Mouse (Mus musculus): ENCODE measurements around the gene 1700001C19Rik.
"Not testable (repeated sequence)": the region's sequence is repeated elsewhere in the genome, so short reads cannot be mapped to it uniquely, and the experiment has no call there.

Gene 1700001C19Rik

DNA sequence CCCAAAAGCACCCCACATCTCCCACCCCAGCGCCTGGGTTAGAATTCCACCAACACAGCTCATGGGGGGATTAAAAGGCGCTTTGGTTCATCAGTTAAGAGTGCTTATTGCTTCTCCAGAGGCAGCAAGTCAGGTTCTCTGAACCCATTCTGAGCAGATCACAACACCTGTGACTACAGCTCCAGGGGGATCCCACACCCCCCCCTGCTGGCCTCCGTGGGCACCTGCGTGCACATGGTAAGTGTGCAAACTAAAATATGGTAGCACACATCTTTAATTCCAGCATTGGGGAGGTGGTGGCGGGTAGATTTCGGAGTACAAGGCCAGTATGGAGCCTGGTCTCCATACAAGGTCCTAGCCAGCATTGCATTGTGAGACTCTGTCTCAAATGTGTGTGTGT lies 9.9 kb downstream of the 1700001C19Rik start:
- DNase-seq, result no peak

- no peak for DNase-seq
Observed at GRCm38 (mm10) chr17:47424186-47424585, 13.0 kb downstream of the 1700001C19Rik start.

DNA sequence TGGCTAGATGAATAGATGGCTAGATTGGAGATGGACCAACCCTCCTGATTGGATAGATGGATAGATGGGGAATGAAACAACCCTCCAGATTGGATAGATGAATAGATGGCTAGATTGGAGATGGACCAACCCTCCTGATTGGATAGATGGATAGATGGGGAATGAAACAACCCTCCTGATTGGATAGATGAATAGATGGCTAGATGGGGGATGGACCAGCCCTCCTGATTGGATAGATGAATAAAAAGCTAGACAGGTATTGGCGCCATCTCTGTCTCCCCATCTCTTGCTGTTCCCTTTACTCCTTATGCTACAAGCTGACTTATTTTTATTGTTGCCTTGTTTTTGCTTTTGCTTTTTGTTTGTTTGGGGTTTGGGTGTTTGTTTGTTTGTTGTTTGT lies 14.6 kb downstream of the 1700001C19Rik start:
- DNase-seq, result not testable (repeated sequence)

DNA sequence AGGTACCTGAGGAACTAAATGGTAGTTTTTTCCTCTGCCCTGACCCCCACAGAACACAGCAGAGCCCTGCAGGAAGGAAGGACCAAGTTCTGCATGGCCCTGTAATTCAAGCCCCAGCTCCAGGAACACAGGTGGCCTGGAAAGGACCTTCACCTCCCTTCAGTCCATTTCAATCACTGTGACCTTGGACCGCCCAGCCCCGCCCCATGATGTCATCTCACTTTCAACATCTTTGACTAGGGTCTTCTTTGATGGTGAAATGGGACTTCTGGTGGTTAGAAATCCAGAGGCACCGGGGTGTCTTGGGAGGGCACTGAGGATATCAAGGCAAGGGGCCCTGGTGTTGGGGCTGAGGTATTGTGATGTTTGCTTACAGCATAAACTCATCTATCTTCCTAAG lies 15.6 kb downstream of the 1700001C19Rik start:
- no peak for DNase-seq

DNA sequence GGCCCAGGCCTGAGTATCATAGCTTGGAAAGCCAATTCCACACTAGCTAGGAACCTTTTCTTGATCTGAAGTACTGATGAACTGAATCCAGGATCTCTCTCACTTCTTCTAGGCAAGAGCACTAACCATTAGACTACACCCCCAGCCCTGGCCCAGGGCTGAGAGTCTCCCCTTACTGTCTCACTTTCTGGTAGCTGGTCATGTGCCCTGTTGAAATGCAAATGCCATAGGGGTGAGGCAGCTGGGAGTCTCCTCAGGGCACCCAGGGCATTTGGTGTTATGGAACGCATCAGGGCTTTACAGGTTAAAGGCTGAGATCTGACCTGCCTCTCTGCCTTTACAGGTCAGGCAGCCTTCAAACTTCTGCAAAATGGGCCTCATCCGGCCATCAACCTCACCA lies 17.0 kb downstream of the 1700001C19Rik start:
- no peak for DNase-seq

DNA sequence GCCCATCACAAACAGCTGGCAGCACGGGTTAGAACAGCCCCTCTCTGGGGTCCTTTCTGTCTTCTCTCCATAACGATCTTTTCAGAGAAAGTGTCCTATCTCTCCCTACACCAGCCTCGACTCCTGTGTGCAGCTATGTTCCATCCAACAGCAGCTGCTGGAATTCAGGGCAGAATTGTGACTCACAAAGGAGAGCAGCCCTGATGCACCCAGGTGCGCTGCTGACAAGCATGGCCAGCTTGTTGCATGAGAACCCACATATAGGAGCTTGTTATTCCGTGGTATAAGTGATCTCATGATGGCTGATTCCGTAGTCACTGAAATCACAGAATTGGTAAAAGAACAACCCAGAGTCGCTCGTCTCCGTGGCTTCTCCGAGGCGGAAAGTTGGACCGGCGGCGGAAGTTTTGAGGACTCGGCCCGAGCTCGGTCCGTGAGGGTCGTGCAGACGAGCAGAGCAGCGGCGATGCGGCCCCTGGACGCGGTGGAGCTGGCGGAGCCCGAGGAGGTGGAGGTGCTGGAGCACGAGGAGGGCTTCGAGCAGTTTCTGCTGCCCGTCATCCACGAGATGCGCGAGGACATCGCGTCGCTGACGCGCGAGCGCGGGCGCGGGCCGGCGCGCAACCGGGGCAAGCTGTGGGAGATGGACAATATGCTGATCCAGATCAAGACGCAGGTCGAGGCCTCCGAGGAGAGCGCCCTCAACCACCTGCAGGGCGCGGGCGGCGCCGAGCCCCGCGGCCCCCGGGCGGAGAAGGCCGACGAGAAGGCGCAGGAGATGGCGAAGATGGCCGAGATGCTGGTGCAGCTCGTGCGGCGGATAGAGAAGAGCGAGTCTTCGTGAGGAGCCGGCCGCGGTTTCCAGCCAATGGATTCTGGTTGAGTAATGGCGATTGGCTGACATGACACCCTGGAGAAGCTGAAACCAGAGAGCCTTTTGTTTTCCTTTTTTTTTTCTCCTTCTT lies 27.0 kb downstream of the 1700001C19Rik start:
- not testable (repeated sequence) for DNase-seq

DNA sequence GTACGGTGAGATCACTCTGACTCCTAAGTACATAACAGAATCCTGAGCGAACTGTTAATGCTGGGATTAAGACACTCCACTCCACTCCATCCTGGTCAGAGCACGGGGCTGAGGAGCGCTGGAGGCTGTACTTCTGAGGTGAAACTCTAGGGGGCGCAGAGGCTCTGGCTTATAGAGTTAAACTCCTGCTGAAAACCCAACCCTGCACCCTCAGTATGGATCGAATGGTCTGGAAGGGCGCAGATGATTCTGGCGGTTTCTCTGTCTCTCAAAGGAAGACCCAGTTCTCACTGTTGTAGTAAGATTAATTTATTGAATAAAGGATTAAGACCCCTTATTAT lies 28.6 kb downstream of the 1700001C19Rik start:
- DNase-seq, result peak; percentile 45

GRCm38 (mm10) chr17:47407717-47408557 lies 29.2 kb downstream of the 1700001C19Rik start:
- no peak for DNase-seq

- no peak for DNase-seq
Observed at GRCm38 (mm10) chr17:47400451-47400850, 36.7 kb downstream of the 1700001C19Rik start, which contains the start of gene Guca1a. Gene Guca1a, minus strand, starts transcription at chr17:47400584.

- DNase-seq, result no peak
Observed at GRCm38 (mm10) chr17:47399091-47399490, 38.1 kb downstream of the 1700001C19Rik start.

- DNase-seq, result no peak
Observed at GRCm38 (mm10) chr17:47395376-47395913, 41.7 kb downstream of the 1700001C19Rik start.

DNA sequence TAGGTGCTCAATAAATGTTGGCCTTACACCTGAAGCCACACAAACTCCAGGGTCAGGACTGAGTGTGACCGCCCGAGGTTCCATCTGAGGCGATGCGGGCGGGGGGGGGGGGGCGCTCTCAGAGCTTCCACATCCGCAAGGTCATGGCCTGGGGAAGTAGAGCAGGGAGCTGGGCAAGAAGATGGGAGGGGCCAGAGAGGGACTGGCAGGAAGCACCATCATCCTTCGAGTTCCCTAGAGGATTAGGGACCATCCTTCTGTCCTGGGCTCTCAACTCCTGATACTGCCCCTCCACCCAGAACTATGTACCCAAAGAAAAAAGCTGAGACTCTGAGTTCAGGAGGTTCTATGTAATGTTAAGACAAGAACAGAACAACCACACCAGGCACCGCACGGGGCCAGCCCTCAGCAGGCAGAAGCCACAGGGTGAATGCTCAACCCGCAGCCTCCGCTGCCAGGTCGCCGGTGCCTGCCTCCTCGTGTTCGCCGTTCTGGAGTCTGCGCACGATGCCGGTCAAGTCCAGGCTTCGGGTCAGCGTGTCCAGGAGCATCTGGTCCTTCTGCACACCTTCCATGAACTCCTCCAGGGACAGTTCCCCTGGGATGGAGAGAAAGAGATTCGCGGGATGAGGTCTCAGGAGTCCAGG lies 42.8 kb downstream of the 1700001C19Rik start:
- no peak for DNase-seq

GRCm38 (mm10) chr17:47386649-47387048 lies 50.5 kb downstream of the 1700001C19Rik start:
- no peak for DNase-seq

- no peak for DNase-seq
Observed at GRCm38 (mm10) chr17:47385145-47385544, 52.0 kb downstream of the 1700001C19Rik start, which contains the start of gene Guca1b. Gene Guca1b, plus strand, starts transcription at chr17:47385393.

DNA sequence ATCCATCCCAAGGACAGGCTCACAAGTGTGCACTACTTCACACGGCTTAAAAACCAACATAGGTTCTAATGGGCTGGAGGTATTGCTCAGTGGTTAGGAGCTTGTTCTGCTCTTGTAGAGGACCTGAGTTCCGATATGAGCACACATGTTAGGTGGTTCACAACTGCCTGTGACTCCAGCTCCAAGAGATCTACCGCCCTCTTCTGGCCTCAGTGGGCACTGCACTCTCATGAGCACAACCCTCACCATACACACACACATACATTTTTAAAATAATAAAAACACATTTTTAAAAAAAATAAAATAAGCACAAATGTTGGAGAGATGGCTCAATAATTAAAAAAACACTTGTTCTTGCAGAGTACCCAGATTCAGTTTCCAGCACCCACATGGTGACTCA lies 53.1 kb downstream of the 1700001C19Rik start:
- no peak for DNase-seq

- no peak for DNase-seq
Observed at GRCm38 (mm10) chr17:47383266-47383665, 53.9 kb downstream of the 1700001C19Rik start.

DNA sequence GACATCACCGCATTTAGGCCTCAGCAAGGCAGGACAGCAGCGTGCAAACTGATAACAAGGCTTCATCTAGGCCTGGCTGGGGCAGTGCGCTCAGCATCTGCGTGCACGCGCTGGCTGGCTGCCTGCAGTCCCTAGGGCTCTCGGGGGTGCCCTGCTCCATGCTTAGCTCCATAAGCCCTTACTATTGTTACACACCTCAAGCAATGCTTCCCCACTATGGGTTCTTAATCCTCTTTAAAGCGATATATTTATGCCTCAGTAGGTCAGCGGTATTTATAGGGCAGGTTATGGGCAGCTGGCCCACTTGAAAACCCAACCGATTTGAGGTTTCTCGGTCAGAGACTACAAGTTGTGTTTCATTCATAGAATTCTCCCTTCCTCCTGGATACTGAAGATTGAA lies 55.3 kb downstream of the 1700001C19Rik start:
- no peak for DNase-seq

GRCm38 (mm10) chr17:47378133-47378532 lies 59.0 kb downstream of the 1700001C19Rik start:
- DNase-seq, result no peak

DNA sequence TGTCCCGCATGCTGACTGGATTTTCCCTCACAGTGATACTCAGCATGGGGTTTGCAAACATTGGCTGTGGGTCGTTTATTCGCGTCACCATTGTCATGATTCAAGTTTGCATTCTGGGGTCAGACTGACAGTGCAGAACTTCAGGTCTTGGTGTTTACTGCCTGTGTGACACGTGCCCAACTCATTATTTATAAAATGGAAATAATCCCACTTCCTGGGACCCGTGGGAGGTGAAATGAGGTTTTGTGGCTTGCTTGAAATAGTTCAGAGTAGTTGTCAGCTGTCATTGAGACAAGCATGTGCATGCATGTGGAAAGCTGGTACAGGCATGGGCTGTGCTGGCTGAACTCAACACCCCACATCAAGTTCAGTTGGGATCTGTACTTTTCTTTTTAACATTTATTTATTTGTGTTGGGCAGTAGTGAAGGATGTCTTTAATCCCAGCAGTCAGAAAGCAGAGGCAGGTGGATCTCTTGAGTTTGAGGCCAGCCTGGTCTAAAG lies 60.3 kb downstream of the 1700001C19Rik start:
- DNase-seq, result no peak

DNA sequence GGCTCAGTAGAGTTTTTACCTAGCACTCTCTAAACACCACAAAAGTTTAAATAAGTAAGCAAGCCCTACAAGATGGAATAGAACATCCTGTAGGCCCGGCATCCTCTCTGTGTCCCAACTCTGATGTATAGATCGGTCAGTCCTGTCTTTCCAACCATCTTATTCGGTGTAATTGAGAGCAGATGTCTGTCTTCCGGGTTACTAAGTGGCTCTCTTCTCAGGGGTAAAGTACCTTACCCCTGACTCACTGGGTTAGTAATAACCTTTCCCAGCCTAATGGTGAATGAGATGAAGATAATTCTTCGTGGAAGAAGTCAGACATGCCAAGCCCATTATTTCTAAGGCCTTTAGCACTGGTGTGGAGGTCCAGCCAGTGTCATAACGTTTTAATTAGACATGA lies 63.2 kb downstream of the 1700001C19Rik start:
- no peak for DNase-seq

GRCm38 (mm10) chr17:47371451-47371850 lies 65.7 kb downstream of the 1700001C19Rik start:
- DNase-seq, result peak; percentile 70

- no peak for DNase-seq
Observed at GRCm38 (mm10) chr17:47369087-47369443, 68.1 kb downstream of the 1700001C19Rik start.

Data from cerebellum, adult 9-10 months (tissue).